Mouse (Mus musculus) thymus, adult 18-20 months (tissue): Measurements from ENCODE around the gene Gpr82.
A peak's percentile ranks its signal among the peaks of the same experiment; 100 is the strongest.

Source experiments
- DNase-seq, 2 experiments: peaks; one replicate each; pipeline ENCODE4 v3.0.0; 2022; ENCODE audit warnings: mixed read lengths in 2 of 2

Gpr82 gene

DNA sequence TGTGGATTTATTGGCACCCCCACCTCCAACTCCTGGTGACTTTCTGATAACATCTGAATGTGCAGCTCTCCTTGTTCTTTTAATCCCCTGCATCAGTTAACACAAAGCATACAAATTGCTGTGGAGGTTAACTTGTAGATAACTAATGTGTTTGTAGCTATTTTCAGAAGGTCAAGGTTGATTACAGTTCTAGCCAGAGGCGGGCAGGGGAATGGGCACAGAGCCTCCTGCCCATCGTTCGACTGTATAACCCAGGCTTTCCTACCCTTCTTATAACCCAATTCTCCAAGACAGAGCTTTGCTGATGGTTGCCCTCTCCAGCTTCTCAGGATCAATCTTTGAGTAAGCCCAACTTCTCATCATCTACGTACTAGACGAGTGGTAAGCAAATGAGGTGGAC lies at the start of gene Gpr82:
Gene Gpr82, plus strand, starts transcription at position 301 of the 400 bp plus-strand sequence.
- no peak for DNase-seq

GRCm38 (mm10) chrX:13612115-13612514 lies 49.0 kb upstream of the Gpr82 start:
- no peak for DNase-seq

DNA sequence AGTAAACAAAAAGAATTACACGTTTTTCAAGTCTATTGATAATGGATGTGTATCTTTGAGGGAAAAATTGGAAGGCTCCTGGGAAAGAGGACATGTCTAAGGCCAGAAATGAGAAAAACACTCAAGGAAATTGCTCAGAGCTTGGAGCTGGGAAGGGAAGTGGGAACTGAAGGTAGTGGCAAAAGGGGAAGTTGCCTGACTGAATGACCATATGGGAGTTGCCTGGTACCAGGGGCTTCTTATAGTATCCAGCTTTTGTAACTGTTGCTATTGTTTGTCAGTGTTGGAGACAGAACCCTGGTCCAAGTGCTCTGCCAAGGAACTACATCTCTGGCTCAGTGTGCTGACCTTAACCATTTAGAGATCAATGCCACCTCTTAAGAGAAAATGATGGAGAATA lies 44.4 kb upstream of the Gpr82 start:
- DNase-seq: no peak

DNA sequence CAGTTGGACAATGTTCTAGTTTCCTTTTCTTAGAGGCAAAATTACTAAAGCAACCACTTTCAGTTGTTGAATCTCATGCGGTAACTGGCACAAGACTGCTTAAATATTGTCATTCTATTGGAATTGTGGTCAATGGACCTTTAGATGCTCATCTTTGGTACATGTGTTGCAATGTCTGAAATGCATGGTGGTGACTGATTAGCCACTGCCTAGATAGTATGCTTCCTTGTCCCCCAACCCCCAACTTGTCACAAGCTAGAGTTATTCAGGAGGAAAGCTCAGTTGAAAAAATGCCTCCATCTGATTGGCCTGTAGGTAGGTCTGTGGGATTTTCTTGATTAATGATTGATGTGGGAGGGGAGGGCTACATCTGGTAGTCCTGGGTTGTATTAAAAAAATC lies 43.9 kb upstream of the Gpr82 start:
- no peak for DNase-seq

GRCm38 (mm10) chrX:13618476-13618875 lies 42.7 kb upstream of the Gpr82 start:
- peak in 1 of 2 experiments; percentile 5 for DNase-seq

DNA sequence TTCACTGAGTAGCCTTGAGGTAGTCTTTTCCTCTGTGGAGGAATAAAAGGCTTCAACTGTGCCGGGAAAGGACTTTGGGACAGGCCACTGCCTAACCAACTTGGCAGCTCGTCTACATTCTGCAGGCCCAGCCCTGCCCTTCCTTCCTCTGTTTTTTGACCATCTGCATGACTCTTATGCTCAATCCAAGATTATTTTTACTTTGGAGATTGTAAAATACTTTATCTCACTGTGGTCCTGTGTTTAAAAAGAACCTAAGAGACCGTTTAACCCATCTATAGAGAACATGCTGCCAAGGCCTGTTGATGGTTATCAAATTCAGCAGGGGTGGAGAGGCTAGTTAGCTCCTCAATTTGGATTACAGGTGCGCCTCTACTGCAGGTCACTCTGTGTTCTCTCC lies 39.7 kb upstream of the Gpr82 start:
- DNase-seq: no peak

DNA sequence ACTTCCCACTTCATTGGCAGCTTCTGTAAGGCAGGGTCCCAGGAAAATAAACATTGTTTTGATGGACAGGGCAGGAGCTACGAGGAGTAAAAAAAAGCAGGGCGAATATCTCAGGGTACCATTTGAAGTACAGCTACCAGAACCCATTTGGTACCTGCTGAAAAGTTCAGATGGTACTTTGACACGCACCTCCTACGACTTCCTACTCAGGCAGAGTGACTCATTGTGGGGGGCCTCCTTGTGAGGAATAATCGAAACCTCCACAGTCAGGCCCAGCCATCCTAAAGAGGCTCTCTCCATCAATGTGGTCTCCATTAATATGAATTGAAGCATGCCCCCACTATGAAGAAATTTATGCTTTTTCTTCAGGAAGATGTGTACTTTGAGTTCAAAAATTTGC lies 38.5 kb upstream of the Gpr82 start:
- no peak for DNase-seq

GRCm38 (mm10) chrX:13631599-13632283 lies 29.4 kb upstream of the Gpr82 start, which contains the start of gene Gpr34:
Gene Gpr34 (plus strand): TSS chrX:13632089.
- DNase-seq: no peak

GRCm38 (mm10) chrX:13636398-13636797 lies 24.8 kb upstream of the Gpr82 start:
- DNase-seq: no peak

GRCm38 (mm10) chrX:13638894-13639293 lies 22.3 kb upstream of the Gpr82 start:
- no peak for DNase-seq

GRCm38 (mm10) chrX:13651889-13652288 lies 9.3 kb upstream of the Gpr82 start:
- no peak for DNase-seq

GRCm38 (mm10) chrX:13652291-13652690 lies 8.9 kb upstream of the Gpr82 start:
- DNase-seq: no peak

DNA sequence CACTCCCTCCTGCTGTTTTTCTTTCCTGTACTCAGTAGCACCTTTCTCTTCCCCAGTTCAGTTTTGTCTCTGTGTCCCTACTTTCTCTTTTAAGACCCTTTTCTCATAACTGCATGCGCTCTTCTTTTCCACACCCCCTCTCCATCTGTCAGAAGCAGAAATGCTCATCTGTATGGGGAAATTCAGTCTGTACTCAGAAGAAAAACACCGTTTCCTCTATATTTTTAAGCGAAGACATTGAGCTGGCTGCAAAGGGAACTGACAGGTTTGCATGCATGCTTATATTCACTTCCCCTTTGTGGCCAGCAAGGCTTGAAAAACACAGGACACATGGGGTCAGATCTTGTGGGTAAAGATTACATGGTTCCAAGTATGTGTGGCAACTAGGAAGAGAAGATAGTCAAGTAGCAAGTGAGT lies 6.2 kb upstream of the Gpr82 start:
- DNase-seq: no peak

DNA sequence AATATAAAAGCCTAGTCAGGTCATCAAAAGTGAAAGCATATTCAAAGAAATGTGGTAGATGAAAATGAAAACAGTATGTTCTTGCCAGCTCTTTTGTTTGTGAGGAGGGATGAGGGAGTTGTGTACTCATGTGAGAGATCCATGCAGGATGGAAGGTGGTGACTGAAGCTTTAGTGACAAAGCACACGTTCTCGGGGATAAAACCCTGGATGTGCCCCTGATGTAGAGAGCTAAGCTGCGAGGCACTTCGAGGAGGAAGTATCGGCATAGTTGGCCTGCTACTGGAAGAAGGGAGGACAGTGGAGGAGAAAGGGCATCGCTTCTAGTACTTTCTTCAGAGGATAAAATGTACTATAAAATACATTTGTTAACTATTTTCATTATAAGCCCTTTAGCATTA lies 5.3 kb upstream of the Gpr82 start:
- DNase-seq: no peak

DNA sequence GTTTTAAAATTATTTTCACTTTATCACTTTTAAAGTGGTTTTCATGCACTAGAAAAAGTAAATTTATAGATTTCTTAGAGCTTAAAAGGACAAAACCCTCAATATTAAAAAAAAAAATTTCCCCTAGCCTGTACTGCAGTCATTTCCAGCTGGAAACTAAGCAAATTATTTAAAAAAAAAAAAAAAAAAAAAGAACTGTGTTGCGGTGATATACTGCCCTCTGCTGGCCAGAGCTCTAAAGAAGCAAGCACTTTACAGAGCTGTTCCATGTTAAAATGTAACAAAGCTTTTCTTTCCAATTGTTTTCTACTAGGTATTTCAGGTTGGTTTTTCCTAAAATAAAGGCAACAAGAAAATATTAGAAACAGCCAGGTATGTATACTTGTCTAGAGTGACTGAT lies 4.4 kb upstream of the Gpr82 start:
- no peak for DNase-seq

- no peak for DNase-seq
Observed at GRCm38 (mm10) chrX:13658616-13659140, 2.5 kb upstream of the Gpr82 start.

DNA sequence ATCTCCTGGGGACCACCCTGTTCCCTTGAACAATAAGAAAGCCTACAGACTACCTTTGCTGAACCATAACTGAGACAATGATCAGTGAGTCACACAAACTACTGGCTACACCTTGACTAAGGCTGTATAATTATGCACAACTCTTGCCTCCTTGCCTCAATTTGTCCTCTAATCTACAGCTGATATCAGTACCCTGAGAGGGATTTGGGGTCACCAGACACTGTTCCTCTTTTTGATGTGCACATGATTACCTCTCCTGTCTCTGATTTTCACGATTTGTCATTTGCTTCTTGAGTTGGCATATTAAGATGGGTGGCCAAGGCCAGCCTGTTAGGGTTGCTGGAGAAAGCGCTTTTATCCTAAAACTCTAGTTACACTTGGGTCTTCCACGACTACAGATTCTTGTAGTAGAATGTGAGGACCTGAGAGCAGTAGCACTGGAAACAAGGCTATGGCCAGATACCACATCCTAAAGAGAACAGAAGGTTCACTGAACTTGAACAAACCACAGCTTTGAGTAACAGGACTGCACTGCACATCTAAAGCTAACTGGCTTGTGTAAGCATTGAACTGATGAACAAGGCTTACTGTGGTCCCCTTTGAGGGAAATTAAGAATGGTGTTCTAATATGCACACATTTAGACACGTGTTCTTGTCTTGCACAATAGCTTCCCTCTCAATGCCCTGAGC lies 1.8 kb upstream of the Gpr82 start:
- no peak for DNase-seq

DNA sequence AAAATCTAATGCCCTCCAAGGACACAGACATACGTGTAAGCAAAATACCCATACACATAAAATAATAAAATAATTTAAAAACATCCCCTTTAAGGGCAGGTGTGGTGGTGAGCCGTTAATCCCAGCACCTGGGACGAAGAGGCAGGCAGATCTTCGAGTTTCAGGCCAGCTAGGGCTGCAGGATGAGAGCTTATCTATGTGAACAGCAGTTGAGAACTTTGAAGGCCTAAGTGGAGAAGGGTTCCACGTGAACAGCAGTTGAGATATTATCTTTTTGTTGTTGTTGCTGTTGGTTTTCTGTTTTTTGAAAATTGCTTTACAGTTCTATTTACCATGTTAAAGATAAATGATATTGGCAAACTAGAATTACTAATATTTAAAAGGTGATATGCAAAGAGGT lies 7.7 kb downstream of the Gpr82 start:
- no peak for DNase-seq

DNA sequence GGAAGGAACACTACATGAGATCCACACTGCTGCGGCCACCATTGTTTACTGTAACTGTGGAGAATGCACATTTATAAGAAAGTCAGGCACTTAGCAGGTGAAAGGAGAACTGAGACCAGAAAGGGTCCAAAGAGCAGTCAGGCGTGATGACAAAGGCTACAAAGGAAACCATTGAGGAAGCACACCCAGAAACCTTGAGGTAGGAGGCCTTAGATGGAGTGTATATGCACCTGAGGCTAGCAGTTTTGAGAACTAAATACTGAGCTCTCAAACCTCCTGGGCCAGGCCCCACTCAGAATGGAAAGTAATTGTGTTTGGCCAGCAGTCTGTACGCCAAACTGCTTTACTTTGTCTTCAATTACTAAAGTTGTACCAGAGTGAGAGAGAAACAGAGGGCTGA lies 9.2 kb downstream of the Gpr82 start:
- no peak for DNase-seq

- no peak for DNase-seq
Observed at GRCm38 (mm10) chrX:13673001-13673400, 11.8 kb downstream of the Gpr82 start.

DNA sequence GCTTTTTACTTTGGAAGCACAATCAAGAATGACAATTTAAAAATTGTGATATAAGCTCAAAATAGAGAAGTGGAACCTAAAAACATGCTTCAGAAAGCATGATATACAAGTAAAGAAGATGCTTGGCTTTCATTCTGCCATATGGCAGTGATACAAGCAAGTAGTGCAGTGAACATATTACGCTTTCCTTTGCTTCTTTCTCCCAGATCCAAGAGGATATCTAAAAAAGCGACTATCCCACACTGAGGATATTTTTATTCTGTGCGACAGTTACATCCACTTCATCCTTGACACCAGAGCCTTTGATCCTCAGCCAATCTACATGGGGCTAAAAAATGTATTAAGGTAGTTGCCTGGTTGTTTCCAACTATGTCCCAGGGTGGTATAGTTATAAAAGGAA lies 20.6 kb downstream of the Gpr82 start:
- no peak for DNase-seq

DNA sequence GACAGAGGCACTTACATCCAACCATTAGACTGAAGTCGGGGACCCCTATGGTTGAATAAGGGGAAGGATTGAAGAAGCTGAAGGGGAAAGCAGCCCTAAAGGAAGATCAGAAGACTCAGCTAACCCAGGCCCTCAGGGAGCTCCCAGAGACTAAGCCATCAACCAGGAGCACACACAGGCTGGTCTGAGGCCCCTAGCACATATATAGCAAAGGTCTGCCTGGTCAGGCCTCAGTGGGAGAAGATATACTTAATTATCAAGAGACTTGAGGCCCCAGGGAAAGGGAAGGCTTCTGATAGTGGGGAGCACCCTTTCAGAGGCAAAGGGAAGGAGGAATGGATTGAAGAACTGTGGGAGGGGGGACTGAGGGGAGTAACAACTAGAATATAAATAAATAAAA lies 25.4 kb downstream of the Gpr82 start:
- no peak for DNase-seq

- no peak for DNase-seq
Observed at GRCm38 (mm10) chrX:13688356-13688755, 27.2 kb downstream of the Gpr82 start.

DNA sequence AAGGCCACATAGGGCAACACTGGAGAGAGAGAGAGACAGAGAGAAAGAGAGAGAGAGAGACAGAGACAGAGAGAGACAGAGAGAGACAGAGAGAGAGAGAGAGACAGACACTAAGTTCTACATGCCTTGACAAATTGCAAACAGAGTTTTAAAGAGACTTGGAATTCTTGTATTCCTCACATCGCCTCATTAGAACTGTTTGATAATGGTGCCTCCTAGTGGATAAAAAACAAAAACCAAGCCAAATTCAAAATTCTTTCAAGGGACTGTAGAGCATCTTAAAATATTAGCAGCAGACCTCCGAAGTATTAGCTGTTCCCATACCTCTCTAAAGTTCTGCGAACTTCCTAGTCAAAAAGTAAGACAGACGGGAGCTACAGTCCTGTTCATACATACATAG lies 30.7 kb downstream of the Gpr82 start:
- DNase-seq: no peak
